Mouse (Mus musculus) cortical plate, adult 2 months (tissue): ENCODE measurements around the gene Lrfn1.

Source experiments
- CTCF ChIP-seq: fragments of 200-500 bp; IDR thresholded peaks from 2 replicates; pipeline ENCODE4 v1.5.1; 2011; ENCODE audit warnings: mild to moderate bottlenecking, control low read depth, low read length; ENCODE audit not compliant: insufficient read depth; ENCODE audit errors: extremely low read depth
- POLR2A ChIP-seq: fragments of 200-500 bp; IDR thresholded peaks from 2 replicates; pipeline ENCODE4 v1.6.1; 2011; ENCODE audit warnings: mild to moderate bottlenecking, low read length, control low read depth; ENCODE audit not compliant: insufficient read depth; ENCODE audit errors: extremely low read depth

GRCm38 (mm10) chr7:28484192-28484591 lies 32.4 kb downstream of the Lrfn1 start:
- TF ChIP-seq CTCF = no peak
- no peak for TF ChIP-seq POLR2A
